Mouse (Mus musculus) spleen, adult 2 months (tissue): ENCODE data around the gene Nop9. TPM values are rescaled to one million over a fixed set of nuclear protein-coding genes. Genes with fewer than 3 reads are reported as not detected.

Source experiments
- DNase-seq, 2 experiments: peaks; one replicate each; pipeline versions ENCODE4 v3.0.0 to v3.0.0-alpha.2; 2012 to 2021; ENCODE audit warnings: low spot score in 2 of 2, low read depth in 1 of 2
- H3K27ac ChIP-seq: fragments of 200-500 bp; 2 replicates; pipeline ENCODE4 v1.5.1; 2012; ENCODE audit warnings: low read length, inconsistent platforms; ENCODE audit not compliant: insufficient read depth
- H3K27me3 ChIP-seq: fragments of 200-500 bp; 2 replicates; pipeline ENCODE4 v1.6.1; 2012; ENCODE audit warnings: mild to moderate bottlenecking, moderate library complexity, low read length, inconsistent platforms; ENCODE audit not compliant: control insufficient read depth, insufficient read depth
- H3K36me3 ChIP-seq: fragments of 200-500 bp; 2 replicates; pipeline ENCODE4 v1.6.1; 2012; ENCODE audit warnings: mild to moderate bottlenecking, low read length, inconsistent platforms; ENCODE audit not compliant: control insufficient read depth, insufficient read depth
- H3K4me1 ChIP-seq: fragments of 200-500 bp; 2 replicates; pipeline ENCODE4 v1.6.1; 2011; ENCODE audit warnings: inconsistent platforms; ENCODE audit not compliant: control insufficient read depth, insufficient read depth, insufficient read length
- H3K4me3 ChIP-seq: fragments of 200-500 bp; 2 replicates; pipeline ENCODE4 v1.5.1; 2011; ENCODE audit warnings: mild to moderate bottlenecking, inconsistent platforms; ENCODE audit not compliant: insufficient read depth, insufficient read length; ENCODE audit errors: extremely low read depth
- CTCF ChIP-seq: fragments of 200-500 bp; IDR thresholded peaks from 2 replicates; pipeline ENCODE4 v1.5.1; 2011; ENCODE audit warnings: mild to moderate bottlenecking, inconsistent platforms; ENCODE audit not compliant: insufficient read depth, insufficient read length, insufficient replicate concordance; ENCODE audit errors: extremely low read depth
- POLR2A ChIP-seq: fragments of 200-500 bp; IDR thresholded peaks from 2 replicates; pipeline ENCODE4 v1.6.1; 2011; ENCODE audit warnings: low read depth, low read length, inconsistent platforms
- WGBS: fragments of 180-500 bp; shearing (Covaris S2); methylation state at CpG from one replicate; pipeline ENCODE4 v1.1.7; 2018; 5-methylcytosine and 5-hydroxymethylcytosine counted together
- polyA plus RNA-seq: library from polyadenylated mRNA; depleted of rRNA; stranded (reverse); fragments of >200 nt; gene quantifications from 2 replicates; pipeline ENCODE4 v1.2.3, GENCODE M21; 2012

The Nop9 gene
- polyA plus RNA-seq, 1 experiment = 17.2 TPM

- DNase-seq = no peak
- H3K4me1 ChIP-seq = peaks cover 15% of the 10 kb centered on the region; the same call in 1 of the 2 replicates
- TF ChIP-seq CTCF (no peak), POLR2A (no peak)
- no peaks in the 10 kb centered on the region for H3K36me3 ChIP-seq
- H3K27me3 ChIP-seq = no peaks in the 10 kb centered on the region
- H3K27ac ChIP-seq = no peak overlapping the region
- no peak overlapping the region for H3K4me3 ChIP-seq
Observed at GRCm38 (mm10) chr14:55726261-55726660, 19.2 kb upstream of the Nop9 start.

- Histone ChIP-seq H3K4me1 (peaks cover 15% of the 10 kb centered on the region; the same call in 1 of the 2 replicates), H3K4me3 (no peak overlapping the region), H3K36me3 (no peaks in the 10 kb centered on the region), H3K27ac (peak overlapping the region; percentile 37; the same call in 1 of the 2 replicates), H3K27me3 (no peaks in the 10 kb centered on the region)
- no peak for DNase-seq
- TF ChIP-seq CTCF (no peak), POLR2A (no peak)
- WGBS = 54% methylated on average over 8 of the region's 8 CpGs
Observed at GRCm38 (mm10) chr14:55727889-55728685, 17.4 kb upstream of the Nop9 start.

- H3K4me3 ChIP-seq = no peak overlapping the region
- WGBS = 90% methylated on average over 7 of the region's 7 CpGs
- H3K36me3 ChIP-seq = no peaks in the 10 kb centered on the region
- H3K27me3 ChIP-seq = no peaks in the 10 kb centered on the region
- peaks cover 6% of the 10 kb centered on the region; the same call in 1 of the 2 replicates for H3K4me1 ChIP-seq
- no peak overlapping the region for H3K27ac ChIP-seq
- DNase-seq = no peak
- TF ChIP-seq CTCF (no peak), POLR2A (no peak)
Observed at GRCm38 (mm10) chr14:55730116-55730515, 15.4 kb upstream of the Nop9 start.

- Histone ChIP-seq H3K4me3 (no peak overlapping the region), H3K27me3 (no peaks in the 10 kb centered on the region), H3K27ac (no peak overlapping the region), H3K4me1 (peaks cover 3% of the 10 kb centered on the region; the same call in 1 of the 2 replicates), H3K36me3 (no peaks in the 10 kb centered on the region)
- TF ChIP-seq POLR2A (no peak), CTCF (no peak)
- DNase-seq = no peak
- 90% methylated on average over 7 of the region's 7 CpGs for WGBS
Observed at GRCm38 (mm10) chr14:55730531-55731032, 14.9 kb upstream of the Nop9 start.

- Histone ChIP-seq H3K27ac (no peak overlapping the region), H3K4me1 (no peaks in the 10 kb centered on the region; the same call in 1 of the 2 replicates), H3K4me3 (no peak overlapping the region), H3K27me3 (no peaks in the 10 kb centered on the region), H3K36me3 (peaks cover 3% of the 10 kb centered on the region; the same call in 1 of the 2 replicates)
- WGBS = 79% methylated on average over 10 of the region's 10 CpGs
- no peak for TF ChIP-seq POLR2A
- no peak for TF ChIP-seq CTCF
- no peak for DNase-seq
Observed at GRCm38 (mm10) chr14:55733889-55734288, 11.6 kb upstream of the Nop9 start.

GRCm38 (mm10) chr14:55734869-55735268 is 10.6 kb upstream of the Nop9 start:
- Histone ChIP-seq H3K4me1 (no peaks in the 10 kb centered on the region), H3K36me3 (peaks cover 10% of the 10 kb centered on the region), H3K4me3 (no peak overlapping the region), H3K27me3 (no peaks in the 10 kb centered on the region), H3K27ac (peak overlapping the region; percentile 28; the same call in 1 of the 2 replicates)
- 84% methylated on average over 7 of the region's 7 CpGs for WGBS
- DNase-seq = no peak
- TF ChIP-seq CTCF (no peak), POLR2A (no peak)

- DNase-seq = no peak
- H3K27ac ChIP-seq = no peak overlapping the region
Observed at GRCm38 (mm10) chr14:55735334-55735733, 10.2 kb upstream of the Nop9 start.

More at GRCm38 (mm10) chr14:55735334-55735733, 10.2 kb upstream of the Nop9 start:
- Histone ChIP-seq H3K36me3 (peaks cover 10% of the 10 kb centered on the region), H3K4me3 (no peak overlapping the region), H3K27me3 (no peaks in the 10 kb centered on the region), H3K4me1 (no peaks in the 10 kb centered on the region)
- 83% methylated on average over 3 of the region's 3 CpGs for WGBS
- TF ChIP-seq POLR2A (no peak), CTCF (no peak)
